Mouse (Mus musculus): Measurements from ENCODE around the gene Bri3bp. TPM values are rescaled to one million over a fixed set of nuclear protein-coding genes. Genes with fewer than 3 reads are reported as not detected.
"Not testable (repeated sequence)": the region's sequence is repeated elsewhere in the genome, so short reads cannot be mapped to it uniquely, and the experiment has no call there.

The Bri3bp gene
- 45.5 and 46.6 TPM in 2 replicates for polyA plus RNA-seq (2015; fragmentation: Nextera tagmentation; extraction: Ambion mirVana)

DNA sequence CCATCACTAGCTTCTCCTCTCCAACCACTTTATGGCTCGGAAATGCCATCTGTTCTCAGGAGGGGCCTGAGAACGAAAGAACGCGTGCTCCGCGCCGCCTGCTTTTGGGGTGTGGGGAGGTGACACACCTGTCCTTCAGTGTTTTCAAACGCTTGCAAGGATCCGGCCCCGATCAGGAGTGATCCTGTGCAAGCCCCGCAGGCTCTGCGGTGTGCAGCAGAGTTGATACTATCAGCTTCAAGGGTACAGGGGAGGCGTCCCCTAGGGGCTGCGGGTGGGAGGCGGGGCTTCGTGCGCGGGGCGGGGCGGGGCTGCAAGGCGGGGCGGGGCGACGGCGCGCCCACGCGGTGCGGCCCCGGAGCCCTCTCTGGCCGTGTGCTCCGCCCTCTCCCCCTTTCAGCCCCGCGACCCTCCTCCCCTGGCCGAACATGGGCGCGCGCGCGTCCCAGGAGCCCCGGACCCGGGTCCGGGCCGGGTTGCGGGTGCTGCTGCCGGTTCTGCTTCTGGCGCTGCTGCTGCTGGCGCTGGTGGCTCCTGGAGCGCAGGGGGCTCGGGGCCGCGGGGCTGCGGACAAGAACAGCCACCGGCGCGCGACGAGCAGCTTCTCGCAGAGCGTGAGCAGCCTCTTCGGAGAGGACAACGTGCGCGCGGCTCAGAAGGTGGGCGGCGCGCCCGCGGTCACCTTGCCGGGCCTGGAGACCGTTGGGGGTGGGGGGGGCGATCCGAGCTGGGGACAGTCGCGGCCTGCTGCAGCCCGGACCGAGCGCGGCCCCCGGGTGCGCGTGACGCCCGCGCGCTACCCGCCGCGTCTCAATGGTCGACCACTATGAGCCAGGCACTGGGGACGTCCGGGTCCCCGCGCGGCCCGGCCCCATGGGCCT is at the start of gene Bri3bp:
TSS of gene Bri3bp (plus strand) at position 335 of the 881 bp plus-strand sequence.
- Histone ChIP-seq H3K4me1 (0 out of 2 replicates have a peak, but pooled peaks cover 8% of the 10 kb centered on the region), H3K36me3 (no peaks in the 10 kb centered on the region), H3K9me3 (no peaks in the 10 kb centered on the region), H3K4me3 (replicated peaks) (peak within 1 kb of the TSS; percentile 99), H3K9ac (peak within 1 kb of the TSS; percentile 96), H3K4me2 (peak within 1 kb of the TSS; percentile 85), H3K27ac (peak within 1 kb of the TSS; percentile 77), H3K27me3 (replicated peaks) (no peaks in the 10 kb centered on the region)
- WGBS: under 1% methylated on average over 78 of the region's 97 CpGs
- peak; percentile 89 for ATAC-seq (ENCODE audit: insufficient read depth, low FRiP score, low read depth)

DNA sequence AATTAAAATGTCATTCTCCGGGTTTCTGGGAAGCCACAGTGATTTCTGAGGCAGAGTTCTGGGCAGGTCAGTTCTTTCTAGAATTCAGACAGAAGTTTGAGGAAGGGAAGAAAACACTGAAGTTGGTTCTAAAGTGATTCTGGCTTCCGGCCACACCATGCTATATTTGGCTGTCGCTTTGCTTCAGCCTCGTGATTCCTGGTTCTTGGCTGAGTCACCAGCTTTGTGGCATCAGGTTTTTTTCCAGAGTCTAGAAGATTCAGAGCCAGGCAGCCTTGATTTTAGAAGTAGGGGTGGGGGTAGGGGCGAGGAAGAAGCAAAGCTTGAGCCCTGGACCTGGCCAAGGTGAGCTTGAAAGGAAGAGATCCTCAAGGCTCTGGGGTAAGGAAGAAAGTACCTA is 49.8 kb upstream of the Bri3bp start:
- H3K36me3 ChIP-seq: no peaks in the 10 kb centered on the region
- no peak overlapping the region for H3K4me2 ChIP-seq
- H3K9me3 ChIP-seq: no peaks in the 10 kb centered on the region
- H3K4me3 ChIP-seq (replicated peaks): no peak overlapping the region
- ATAC-seq (ENCODE audit: insufficient read depth, low FRiP score, low read depth): no peak
- WGBS: 67% methylated on average over 5 of the region's 5 CpGs
- peak overlapping the region; percentile 99 for H3K27ac ChIP-seq
- no peaks in the 10 kb centered on the region for H3K27me3 ChIP-seq (replicated peaks)
- H3K9ac ChIP-seq: no peak overlapping the region
- H3K4me1 ChIP-seq: peaks cover 19% of the 10 kb centered on the region

DNA sequence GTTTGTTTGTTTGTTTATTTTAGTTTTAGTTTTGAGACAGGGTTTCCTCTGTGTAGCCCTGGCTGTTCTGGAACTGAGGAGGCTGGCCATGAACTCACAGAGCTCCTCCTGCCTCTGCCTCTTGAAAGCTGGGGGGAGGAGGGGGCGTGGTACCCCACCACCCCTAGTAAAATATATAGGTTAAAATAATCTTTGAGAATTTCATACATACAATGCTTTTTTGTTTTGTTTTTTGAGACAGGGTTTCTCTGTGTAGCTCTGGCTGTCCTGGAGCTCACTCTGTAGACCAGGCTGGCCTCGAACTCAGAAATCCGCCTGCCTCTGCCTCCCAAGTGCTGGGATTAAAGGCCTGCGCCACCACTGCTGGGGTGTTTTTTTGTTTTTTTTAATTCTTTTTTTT is 49.2 kb upstream of the Bri3bp start:
- not testable (repeated sequence) for ATAC-seq (ENCODE audit: insufficient read depth, low FRiP score, low read depth); H3K4me3 ChIP-seq (replicated peaks); H3K27me3 ChIP-seq (replicated peaks); H3K9ac ChIP-seq; H3K4me2 ChIP-seq; H3K36me3 ChIP-seq; H3K9me3 ChIP-seq
- Histone ChIP-seq H3K27ac (peak overlapping the region; percentile 99), H3K4me1 (peaks cover 19% of the 10 kb centered on the region)
- WGBS: 95% methylated on average over 4 of the region's 4 CpGs

DNA sequence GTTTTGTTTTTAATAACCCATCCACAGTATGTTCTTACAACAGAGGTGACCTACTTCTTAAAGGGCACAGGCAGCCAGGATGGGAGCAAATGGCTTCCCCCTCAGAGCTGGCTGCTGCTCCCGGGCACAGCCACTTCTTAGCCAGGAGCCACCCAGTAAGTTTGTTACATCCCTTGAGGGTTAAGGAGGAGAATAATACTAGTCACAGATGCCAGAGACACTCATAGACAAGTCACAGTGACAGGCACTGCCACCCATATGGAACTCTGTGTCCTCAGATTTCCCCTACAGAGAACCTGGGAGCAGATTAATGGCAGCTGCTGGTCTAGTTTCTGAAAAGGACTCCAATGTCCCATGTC is 48.8 kb upstream of the Bri3bp start:
- Histone ChIP-seq H3K9ac (no peak overlapping the region), H3K4me1 (peaks cover 19% of the 10 kb centered on the region), H3K27me3 (replicated peaks) (no peaks in the 10 kb centered on the region), H3K9me3 (no peaks in the 10 kb centered on the region), H3K27ac (peak overlapping the region; percentile 99), H3K4me2 (peak overlapping the region; percentile 59), H3K36me3 (no peaks in the 10 kb centered on the region), H3K4me3 (replicated peaks) (peak overlapping the region; percentile 32; the same call in 1 of the 2 replicates)
- 22% methylated on average over 1 of the region's 1 CpGs for WGBS
- no peak for ATAC-seq (ENCODE audit: insufficient read depth, low FRiP score, low read depth)

DNA sequence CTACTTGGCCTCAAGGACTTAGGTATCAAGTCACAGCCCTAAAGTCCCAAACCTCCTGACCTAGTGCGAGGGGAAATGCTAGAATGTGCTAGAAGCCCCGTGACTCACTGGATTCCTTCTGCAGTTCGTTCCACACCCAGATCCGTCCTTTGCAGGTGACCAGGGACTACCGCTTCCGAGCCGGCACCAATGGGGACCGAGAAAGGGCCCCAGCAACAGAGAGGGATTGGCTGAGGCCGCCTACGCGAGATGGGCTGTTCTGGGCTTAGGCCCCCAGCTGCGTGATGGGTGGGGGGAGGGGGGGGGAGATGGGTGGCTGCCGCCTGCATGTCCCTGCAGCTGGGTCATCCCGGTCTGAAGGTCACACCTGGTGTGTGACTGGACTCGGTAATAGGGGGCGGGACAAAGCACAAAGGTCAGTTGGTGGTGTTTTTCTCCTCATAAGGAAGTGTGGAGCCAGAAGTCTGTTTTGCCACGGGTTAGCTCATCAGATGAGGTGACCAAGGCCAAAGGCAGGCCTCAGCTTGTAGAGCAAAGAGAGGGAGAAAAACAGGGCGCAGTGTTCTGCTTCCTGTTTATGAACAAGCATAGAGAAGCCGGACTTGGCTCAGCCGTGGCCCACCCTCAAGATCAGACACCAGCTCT is 48.3 kb upstream of the Bri3bp start:
- no peaks in the 10 kb centered on the region for H3K36me3 ChIP-seq
- peak overlapping the region; percentile 59 for H3K4me2 ChIP-seq
- peak overlapping the region; percentile 13; the same call in 1 of the 2 replicates for H3K9ac ChIP-seq
- H3K4me1 ChIP-seq: peaks cover 19% of the 10 kb centered on the region
- H3K4me3 ChIP-seq (replicated peaks): peak overlapping the region; percentile 32
- ATAC-seq (ENCODE audit: insufficient read depth, low FRiP score, low read depth): peak; percentile 95
- H3K9me3 ChIP-seq: no peaks in the 10 kb centered on the region
- under 1% methylated on average over 20 of the region's 20 CpGs for WGBS
- H3K27me3 ChIP-seq (replicated peaks): no peaks in the 10 kb centered on the region
- peak overlapping the region; percentile 99 for H3K27ac ChIP-seq

DNA sequence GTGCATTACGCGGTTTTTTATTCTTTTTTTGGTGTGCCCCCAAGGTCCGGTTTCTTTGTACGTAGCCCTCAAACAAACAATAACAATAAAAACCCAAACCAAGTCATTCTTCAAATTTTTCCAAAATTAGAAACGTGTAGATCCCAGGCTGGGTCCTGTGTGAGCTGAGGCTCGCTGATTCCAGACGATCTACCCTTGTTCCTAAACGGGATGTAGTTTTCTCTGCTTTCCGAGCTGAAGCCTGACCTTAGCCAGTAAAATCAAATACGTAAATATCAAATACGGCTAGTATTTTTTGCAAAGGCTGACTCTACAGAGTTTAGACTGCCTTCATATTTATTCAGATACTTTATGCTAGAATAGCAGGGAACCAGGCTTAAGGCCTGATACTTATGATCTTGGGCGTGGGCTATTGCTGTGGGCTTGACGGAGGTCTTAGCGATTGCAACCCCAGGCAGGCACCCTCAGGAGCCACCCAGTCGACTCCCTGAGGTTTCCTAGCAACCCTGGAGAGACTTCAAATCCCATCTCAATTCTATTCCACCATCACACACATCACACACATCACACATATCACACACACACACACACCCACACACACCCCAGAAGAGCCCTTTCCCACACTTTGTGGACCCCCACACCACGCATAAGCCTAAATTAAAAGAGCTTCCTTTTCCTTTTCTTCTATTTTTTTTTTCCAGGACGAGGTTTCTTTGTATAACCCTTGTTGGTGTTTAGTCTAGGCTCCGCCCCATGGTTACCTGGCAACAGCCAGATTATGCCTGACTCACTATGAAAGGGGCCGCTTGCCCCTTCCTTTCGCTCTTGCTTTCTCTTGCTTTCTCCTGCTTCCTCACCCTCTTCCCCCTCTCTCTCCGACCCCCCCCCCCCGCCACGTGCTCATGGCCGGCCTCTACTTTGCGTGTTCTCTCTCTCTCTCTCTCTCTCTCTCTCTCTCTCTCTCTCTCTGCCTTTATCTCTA is 47.5 kb upstream of the Bri3bp start:
- Histone ChIP-seq H3K36me3 (no peaks in the 10 kb centered on the region), H3K9ac (peak overlapping the region; percentile 13; the same call in 1 of the 2 replicates), H3K4me2 (peak overlapping the region; percentile 59), H3K4me1 (peaks cover 19% of the 10 kb centered on the region), H3K4me3 (replicated peaks) (peak overlapping the region; percentile 32), H3K27me3 (replicated peaks) (no peaks in the 10 kb centered on the region), H3K9me3 (no peaks in the 10 kb centered on the region), H3K27ac (peak overlapping the region; percentile 99)
- WGBS: 7% methylated on average over 21 of the region's 25 CpGs
- peak; percentile 40 for ATAC-seq (ENCODE audit: insufficient read depth, low FRiP score, low read depth)

DNA sequence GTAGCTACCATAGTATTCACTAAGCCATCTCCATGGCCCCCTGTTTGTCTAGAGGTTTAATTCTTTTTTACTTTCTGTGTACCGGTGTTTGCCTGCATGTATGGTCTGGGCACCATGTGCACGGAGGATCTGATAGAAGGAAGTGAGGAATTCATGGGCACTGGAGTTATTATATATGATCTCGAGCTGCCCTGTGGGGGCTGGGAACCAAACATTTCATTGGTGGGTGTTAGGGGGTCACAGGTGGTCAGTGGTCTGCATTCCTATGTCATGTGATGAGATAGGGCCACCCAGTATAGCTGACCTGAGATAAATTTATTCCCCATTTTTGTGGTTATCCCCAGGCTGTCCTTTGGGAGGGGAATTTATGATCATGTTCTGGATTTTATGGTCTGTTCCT is 46.4 kb upstream of the Bri3bp start:
- Histone ChIP-seq H3K4me3 (replicated peaks) (0 out of 2 replicates have a peak overlapping the region, but pooled peaks have one; percentile 20), H3K4me1 (peaks cover 19% of the 10 kb centered on the region), H3K9ac (no peak overlapping the region), H3K36me3 (no peaks in the 10 kb centered on the region), H3K27ac (peak overlapping the region; percentile 99), H3K4me2 (peak overlapping the region; percentile 59; the same call in 1 of the 2 replicates), H3K9me3 (no peaks in the 10 kb centered on the region), H3K27me3 (replicated peaks) (no peaks in the 10 kb centered on the region)
- no peak for ATAC-seq (ENCODE audit: insufficient read depth, low FRiP score, low read depth)
- WGBS: 35% methylated on average over 3 of the region's 3 CpGs

DNA sequence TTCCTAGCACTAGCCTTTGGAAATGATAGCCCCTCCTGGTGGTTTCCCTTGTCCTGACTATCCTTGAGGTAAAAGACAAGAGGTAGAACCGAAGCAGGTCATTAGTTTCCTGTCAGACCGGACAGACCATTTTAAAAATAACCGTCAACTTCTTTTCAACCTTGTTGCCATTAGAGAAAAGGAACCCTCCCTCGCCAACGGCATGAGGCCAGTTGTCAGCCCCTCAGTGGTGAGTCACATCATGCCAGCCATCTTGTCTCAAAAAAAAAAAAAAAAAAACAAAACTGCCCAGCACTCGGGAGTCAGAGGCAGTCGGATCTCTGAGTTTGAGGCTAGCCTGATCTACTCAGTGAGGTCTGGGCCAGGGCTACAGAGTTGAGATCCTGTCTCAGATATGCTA is 40.5 kb upstream of the Bri3bp start:
- H3K4me1 ChIP-seq: 0 out of 2 replicates have a peak, but pooled peaks cover 3% of the 10 kb centered on the region
- no peaks in the 10 kb centered on the region for H3K36me3 ChIP-seq
- H3K9me3 ChIP-seq: no peaks in the 10 kb centered on the region
- no peak overlapping the region for H3K9ac ChIP-seq
- ATAC-seq (ENCODE audit: insufficient read depth, low FRiP score, low read depth): no peak
- no peak overlapping the region for H3K4me3 ChIP-seq (replicated peaks)
- no peak overlapping the region for H3K4me2 ChIP-seq
- 42% methylated on average over 7 of the region's 7 CpGs for WGBS
- no peak overlapping the region for H3K27ac ChIP-seq
- no peaks in the 10 kb centered on the region for H3K27me3 ChIP-seq (replicated peaks)

DNA sequence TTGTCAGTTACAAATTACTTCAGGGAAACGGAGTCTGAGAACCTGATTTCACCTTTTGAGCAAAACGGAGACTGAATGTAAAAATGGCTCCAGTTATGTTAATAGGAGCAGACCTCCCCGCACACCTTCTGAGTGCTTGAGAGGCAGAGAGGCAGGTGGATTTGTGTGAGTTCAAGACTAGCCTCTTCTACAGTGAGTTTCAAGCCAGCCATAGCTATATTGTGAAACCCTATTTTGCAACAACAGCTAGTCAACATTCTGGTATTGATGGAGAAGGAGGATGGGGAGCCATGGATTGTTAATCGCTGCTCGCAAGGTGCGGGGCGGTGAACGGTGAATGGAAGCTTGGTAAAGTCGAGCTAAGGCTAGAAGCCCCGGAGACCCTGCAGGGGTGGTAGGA is 38.9 kb upstream of the Bri3bp start:
- Histone ChIP-seq H3K4me3 (replicated peaks) (no peak overlapping the region), H3K4me2 (no peak overlapping the region), H3K36me3 (no peaks in the 10 kb centered on the region), H3K9ac (no peak overlapping the region), H3K4me1 (peaks cover 8% of the 10 kb centered on the region; the same call in 1 of the 2 replicates), H3K9me3 (no peaks in the 10 kb centered on the region), H3K27me3 (replicated peaks) (no peaks in the 10 kb centered on the region), H3K27ac (no peak overlapping the region)
- ATAC-seq (ENCODE audit: insufficient read depth, low FRiP score, low read depth): no peak
- 55% methylated on average over 10 of the region's 10 CpGs for WGBS

DNA sequence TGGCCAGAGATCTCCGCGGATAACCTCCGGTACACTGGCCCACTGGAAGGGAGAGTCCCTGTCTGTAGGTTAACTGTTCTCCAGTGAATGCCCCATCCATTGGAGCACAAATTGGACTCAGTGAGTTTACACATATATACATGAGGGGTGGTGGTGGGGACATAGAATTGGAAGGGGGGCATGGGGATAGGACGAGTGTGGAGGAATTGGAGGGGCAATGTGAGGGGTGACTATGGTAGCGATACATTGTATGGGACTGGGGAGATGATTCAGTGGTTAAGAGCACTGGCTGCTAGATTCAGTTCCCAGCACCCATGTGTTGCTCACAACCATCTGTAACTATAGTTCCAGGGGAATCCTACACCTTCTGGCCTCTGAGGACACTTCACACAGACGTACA is 38.4 kb upstream of the Bri3bp start:
- no peak for ATAC-seq (ENCODE audit: insufficient read depth, low FRiP score, low read depth)
- no peak overlapping the region for H3K4me3 ChIP-seq (replicated peaks)
- no peaks in the 10 kb centered on the region for H3K27me3 ChIP-seq (replicated peaks)
- H3K27ac ChIP-seq: no peak overlapping the region
- no peak overlapping the region for H3K4me2 ChIP-seq
- no peaks in the 10 kb centered on the region for H3K36me3 ChIP-seq
- H3K4me1 ChIP-seq: peaks cover 9% of the 10 kb centered on the region; the same call in 1 of the 2 replicates
- WGBS: 63% methylated on average over 6 of the region's 6 CpGs
- H3K9me3 ChIP-seq: no peaks in the 10 kb centered on the region
- no peak overlapping the region for H3K9ac ChIP-seq
